Mouse (Mus musculus) lung, postnatal 0 days (tissue): ENCODE data around the gene Gm5142. TPM values are rescaled to one million over a fixed set of nuclear protein-coding genes. Genes with fewer than 3 reads are reported as not detected.

Experiments used
- ATAC-seq: fragments of 200-750 bp; cut with Nextera tagmentation; 2 replicates; pipeline ENCODE4 v1.8.0; 2017; ENCODE audit warnings: moderate library complexity
- DNase-seq: peaks from one replicate; pipeline ENCODE4 v3.0.0-alpha.2; 2016; ENCODE audit warnings: low spot score
- H3K27ac ChIP-seq: fragments of 300-500 bp; sonication (generic); 2 replicates; pipeline ENCODE4 v1.5.1; 2014; ENCODE audit warnings: antibody characterized with exemption, mild to moderate bottlenecking, low read length, mixed read lengths
- H3K27me3 ChIP-seq: fragments of 300-500 bp; sonication (generic); replicated peaks from 2 replicates; pipeline ENCODE4 v1.6.1; 2014; ENCODE audit warnings: low read length, mixed read lengths; ENCODE audit not compliant: insufficient read depth
- H3K36me3 ChIP-seq: fragments of 300-500 bp; sonication (generic); 2 replicates; pipeline ENCODE4 v1.6.1; 2014; ENCODE audit warnings: low read length, mixed read lengths; ENCODE audit not compliant: insufficient read depth
- H3K4me1 ChIP-seq: fragments of 300-500 bp; sonication (generic); 2 replicates; pipeline ENCODE4 v1.6.1; 2014; ENCODE audit warnings: antibody characterized with exemption, low read depth, low read length, mixed read lengths; ENCODE audit not compliant: insufficient read depth
- H3K4me2 ChIP-seq: fragments of 300-500 bp; sonication (generic); replicated peaks from 2 replicates; pipeline ENCODE4 v1.6.1; 2014; ENCODE audit warnings: low read depth, mild to moderate bottlenecking, low read length, moderate library complexity, mixed read lengths
- H3K4me3 ChIP-seq: fragments of 300-500 bp; sonication (generic); 2 replicates; pipeline ENCODE4 v1.5.1; 2014; ENCODE audit warnings: low read depth, low read length
- H3K9ac ChIP-seq: fragments of 300-500 bp; sonication (generic); replicated peaks from 2 replicates; pipeline ENCODE4 v1.6.1; 2014; ENCODE audit warnings: low read depth, mild to moderate bottlenecking
- H3K9me3 ChIP-seq: fragments of 300-500 bp; sonication (generic); 2 replicates; pipeline ENCODE4 v1.6.1; 2016; ENCODE audit warnings: low read length, mixed read lengths
- CTCF ChIP-seq: IDR thresholded peaks from 2 replicates; pipeline ENCODE4 v1.5.1; 2016; ENCODE audit warnings: antibody characterized with exemption, mild to moderate bottlenecking
- EP300 ChIP-seq: IDR thresholded peaks from 2 replicates; pipeline ENCODE4 v1.6.1; 2016; ENCODE audit warnings: antibody characterized with exemption, mild to moderate bottlenecking, control low read depth
- WGBS: fragments of 180-500 bp; shearing (Covaris S2); extraction: QIAGEN DNeasy Blood & Tissue Kit; methylation state at CpG from one replicate; pipeline ENCODE4 v1.1.7; 2014; 5-methylcytosine and 5-hydroxymethylcytosine counted together
- polyA plus RNA-seq: library from polyadenylated mRNA; unstranded; fragments of >200 nt; fragmentation: Nextera tagmentation; extraction: Ambion mirVana; gene quantifications from 2 replicates; pipeline ENCODE4 v1.2.1, GENCODE M21; 2015

Gm5142 gene
- polyA plus RNA-seq, 1 experiment from 2014 or later: not detected

DNA sequence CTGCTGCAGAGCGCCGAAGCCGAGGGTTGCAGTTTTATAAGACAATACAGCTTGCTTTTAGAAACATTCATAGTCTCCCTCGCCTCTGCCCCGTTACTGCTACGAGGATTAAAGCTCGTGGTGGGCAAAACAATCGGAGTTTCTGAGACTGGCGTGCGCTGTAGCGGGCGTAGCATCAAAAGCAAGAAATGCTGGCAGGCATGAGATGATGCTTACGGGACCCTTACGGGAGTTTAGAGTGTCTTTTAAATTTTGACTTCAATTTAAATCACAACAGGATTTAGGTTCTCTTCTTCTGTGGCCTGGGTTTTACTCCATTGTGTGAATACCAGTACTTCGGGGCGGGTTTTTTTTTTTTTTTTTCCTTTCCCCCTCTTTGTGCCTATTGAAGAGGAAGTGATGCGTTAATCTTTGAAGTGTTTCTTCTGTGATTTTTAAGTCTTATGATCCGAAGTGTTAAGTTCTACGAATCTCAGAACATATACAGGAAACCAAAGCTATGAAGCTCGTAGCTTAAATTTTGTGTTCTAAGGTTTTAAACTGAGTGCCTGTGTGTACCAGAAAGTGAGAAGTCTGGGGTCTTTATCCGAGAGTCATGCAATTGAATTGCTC is 23.2 kb upstream of the Gm5142 start:
- WGBS: under 1% methylated on average over 21 of the region's 21 CpGs
- H3K4me3 ChIP-seq: peak overlapping the region; percentile 96
- no peak for TF ChIP-seq EP300
- TF ChIP-seq CTCF: no peak

DNA sequence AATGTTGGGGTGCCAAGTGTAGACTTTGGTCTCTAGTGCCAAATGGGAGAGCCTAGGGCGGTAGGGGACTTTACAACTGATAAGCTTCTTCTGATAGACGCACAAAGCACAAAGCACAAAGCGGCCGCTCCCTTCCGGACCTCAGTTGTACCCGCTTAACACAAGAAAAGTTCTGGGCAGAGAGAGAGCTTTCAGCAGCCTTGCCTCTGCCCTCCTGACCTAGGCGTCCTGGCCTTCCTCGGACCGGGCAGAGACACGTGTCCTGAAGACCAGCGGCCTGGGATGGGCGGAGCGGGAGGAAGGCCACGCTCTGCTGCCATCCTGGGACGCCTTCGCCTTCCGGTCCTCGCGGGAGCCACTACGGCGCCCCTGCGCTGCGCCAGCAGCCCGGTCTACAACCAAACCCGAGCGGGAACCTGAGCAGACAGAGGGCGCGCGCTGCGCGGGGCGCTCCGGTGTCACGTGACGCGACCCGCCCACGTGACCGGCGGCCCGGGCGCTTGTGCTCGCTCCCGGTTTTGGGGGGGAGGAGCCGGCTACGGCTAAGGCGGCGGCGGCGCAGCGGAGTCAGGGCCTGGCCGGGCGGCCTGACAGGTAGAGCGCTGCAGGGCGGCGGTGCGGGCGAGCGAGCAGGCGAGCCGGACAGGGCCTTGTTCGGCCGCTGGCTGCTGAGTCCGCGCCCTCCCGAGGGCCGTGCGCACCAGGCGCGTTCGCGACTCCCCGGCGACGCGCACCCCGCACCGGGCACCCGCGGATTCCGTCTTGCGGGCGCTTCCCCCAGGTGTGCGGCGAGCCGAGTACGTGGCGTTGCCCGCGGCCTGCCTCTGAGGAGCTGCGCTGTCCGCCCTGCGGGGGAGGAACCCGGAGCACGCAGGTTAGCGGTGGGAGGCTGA is 22.4 kb upstream of the Gm5142 start, which contains the start of gene Rcbtb1:
Gene Rcbtb1 (plus strand): TSS at position 499 of the 893 bp plus-strand sequence.
- H3K27ac ChIP-seq: peak within 1 kb of the TSS; percentile 93
- no peak; the same call in 1 of the 2 replicates for TF ChIP-seq EP300
- peak; percentile 72 for TF ChIP-seq CTCF
- H3K4me1 ChIP-seq: no peaks in the 10 kb centered on the region
- H3K36me3 ChIP-seq: no peaks in the 10 kb centered on the region
- peak within 1 kb of the TSS; percentile 97 for H3K9ac ChIP-seq
- no peaks in the 10 kb centered on the region for H3K27me3 ChIP-seq
- no peaks in the 10 kb centered on the region for H3K9me3 ChIP-seq
- DNase-seq (peak; percentile 96), ATAC-seq (peak; percentile 95)
- WGBS: under 1% methylated on average over 80 of the region's 96 CpGs
- peak within 1 kb of the TSS; percentile 96 for H3K4me3 ChIP-seq
- H3K4me2 ChIP-seq: peak within 1 kb of the TSS; percentile 54

More for the DNA sequence above, 23.2 kb upstream of the Gm5142 start:
- Histone ChIP-seq H3K4me1 (no peaks in the 10 kb centered on the region), H3K27ac (peak overlapping the region; percentile 93), H3K9me3 (no peaks in the 10 kb centered on the region), H3K27me3 (no peaks in the 10 kb centered on the region), H3K4me2 (peak overlapping the region; percentile 54), H3K36me3 (no peaks in the 10 kb centered on the region), H3K9ac (peak overlapping the region; percentile 97)
- DNase-seq: no peak
- ATAC-seq: no peak

DNA sequence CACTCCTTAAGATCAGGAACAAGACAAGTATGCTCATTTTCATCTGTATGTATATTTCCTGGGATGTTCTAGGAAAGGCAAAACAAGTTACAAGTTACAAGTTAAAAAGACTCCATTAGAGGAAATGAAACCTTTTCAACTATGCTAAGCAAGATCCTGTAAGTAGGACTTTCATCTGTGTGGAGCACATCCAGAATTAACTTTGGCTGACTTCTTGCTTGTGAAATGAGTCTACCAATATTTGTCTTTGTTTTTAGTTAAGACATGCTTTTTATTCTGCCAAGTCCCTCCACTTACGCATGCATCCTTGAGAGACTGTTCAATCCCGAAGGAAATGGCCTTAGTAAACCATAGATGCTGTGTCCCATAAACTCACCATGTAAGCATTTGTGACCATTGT is 7.6 kb upstream of the Gm5142 start:
- 80% methylated on average over 2 of the region's 2 CpGs for WGBS
- H3K27ac ChIP-seq: no peak overlapping the region

DNA sequence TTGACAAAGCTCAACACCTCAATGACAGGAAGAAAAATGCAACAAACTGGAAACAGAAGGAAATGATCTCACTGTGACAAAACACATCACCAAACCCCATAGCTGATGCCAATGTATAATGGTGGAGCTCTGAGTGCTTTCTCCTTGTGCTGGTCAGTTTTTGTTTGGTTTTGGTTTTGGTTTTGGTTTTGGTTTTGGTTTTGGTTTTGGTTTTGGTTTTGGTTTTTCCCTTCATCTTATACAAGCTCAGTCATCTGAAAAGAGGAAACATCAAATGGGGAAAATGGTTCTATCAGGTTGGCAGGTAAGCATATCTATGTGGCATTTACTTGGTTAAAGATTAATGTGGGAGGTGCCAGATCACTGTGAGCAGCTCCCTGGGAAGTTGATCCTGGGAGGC is 7.0 kb upstream of the Gm5142 start:
- TF ChIP-seq EP300 (no peak), CTCF (no peak)
- H3K9me3 ChIP-seq: no peaks in the 10 kb centered on the region
- H3K9ac ChIP-seq: no peak overlapping the region
- ATAC-seq: no peak
- H3K27me3 ChIP-seq: no peaks in the 10 kb centered on the region
- no peaks in the 10 kb centered on the region for H3K36me3 ChIP-seq
- no peak overlapping the region for H3K4me2 ChIP-seq
- no peak for DNase-seq
- H3K4me1 ChIP-seq: no peaks in the 10 kb centered on the region
- H3K4me3 ChIP-seq: no peak overlapping the region
- H3K27ac ChIP-seq: no peak overlapping the region

More for the DNA sequence above, 7.6 kb upstream of the Gm5142 start:
- DNase-seq (no peak), ATAC-seq (no peak)
- H3K9ac ChIP-seq: no peak overlapping the region
- no peaks in the 10 kb centered on the region for H3K4me1 ChIP-seq
- no peaks in the 10 kb centered on the region for H3K27me3 ChIP-seq
- no peaks in the 10 kb centered on the region for H3K36me3 ChIP-seq
- H3K9me3 ChIP-seq: no peaks in the 10 kb centered on the region
- H3K4me3 ChIP-seq: no peak overlapping the region
- no peak overlapping the region for H3K4me2 ChIP-seq
- TF ChIP-seq EP300 (no peak), CTCF (no peak)

DNA sequence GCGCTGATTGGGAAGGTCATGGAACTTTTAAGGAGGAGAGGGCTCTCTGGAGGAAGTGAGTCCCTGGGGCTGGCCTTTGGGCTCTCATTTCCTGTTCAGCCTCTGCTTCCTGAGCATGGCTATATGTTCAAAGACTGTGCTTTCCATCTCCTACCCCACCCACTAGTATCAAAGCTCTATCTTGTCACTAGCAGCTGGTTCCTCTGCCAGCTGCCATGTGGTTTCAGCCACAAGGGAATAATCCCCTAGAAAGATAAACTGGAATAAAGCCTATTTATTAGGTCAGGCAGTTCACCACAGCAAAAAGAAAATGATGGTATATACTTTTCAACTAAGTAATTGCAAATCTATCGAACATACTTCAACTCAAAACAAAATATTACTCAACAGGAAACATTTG is 4.2 kb upstream of the Gm5142 start:
- no peak for ATAC-seq
- 65% methylated on average over 2 of the region's 2 CpGs for WGBS

DNA sequence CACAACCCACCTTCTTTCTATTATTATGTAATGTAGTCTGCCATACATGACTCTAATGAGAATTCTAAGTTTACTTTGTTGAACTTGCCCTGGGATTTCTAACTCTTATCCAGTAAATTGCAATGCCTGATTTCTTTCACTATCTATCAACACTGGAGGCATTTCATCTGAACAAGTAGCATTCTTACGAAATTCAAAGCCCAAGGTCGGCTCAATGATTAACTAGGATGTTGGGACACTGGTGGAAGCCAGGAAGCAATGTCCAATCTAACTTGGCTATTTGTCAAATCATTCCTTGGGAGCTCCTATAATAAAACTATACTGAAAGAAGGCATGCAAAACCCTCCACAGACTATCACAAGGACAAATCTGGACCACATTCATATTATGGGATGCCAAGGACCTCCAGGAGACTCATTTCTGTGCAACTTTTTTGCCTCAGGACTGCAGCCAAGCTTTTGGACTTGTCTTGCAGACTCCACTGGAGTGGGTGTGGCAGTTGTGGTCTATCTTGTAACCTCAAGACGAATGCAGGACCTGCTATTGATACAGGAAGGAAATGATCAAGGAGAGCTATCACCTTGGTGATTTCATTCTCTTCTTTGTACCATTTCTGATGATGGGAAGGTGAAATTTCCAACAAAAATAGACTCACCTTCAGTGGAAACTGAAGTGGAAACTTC is 21.4 kb downstream of the Gm5142 start:
- H3K9ac ChIP-seq: no peak overlapping the region
- no peak for DNase-seq
- WGBS: 39% methylated on average over 3 of the region's 3 CpGs

More for the DNA sequence above, 4.2 kb upstream of the Gm5142 start:
- TF ChIP-seq EP300 (no peak), CTCF (no peak)
- no peak overlapping the region for H3K9ac ChIP-seq
- H3K4me1 ChIP-seq: no peaks in the 10 kb centered on the region
- H3K36me3 ChIP-seq: no peaks in the 10 kb centered on the region
- no peaks in the 10 kb centered on the region for H3K27me3 ChIP-seq
- no peak overlapping the region for H3K4me2 ChIP-seq
- no peaks in the 10 kb centered on the region for H3K9me3 ChIP-seq
- DNase-seq: no peak
- H3K4me3 ChIP-seq: no peak overlapping the region
- no peak overlapping the region for H3K27ac ChIP-seq

More for the DNA sequence above, 21.4 kb downstream of the Gm5142 start:
- TF ChIP-seq EP300 (no peak), CTCF (no peak)
- no peak for ATAC-seq
- no peaks in the 10 kb centered on the region for H3K36me3 ChIP-seq
- no peaks in the 10 kb centered on the region for H3K4me1 ChIP-seq
- no peak overlapping the region for H3K4me2 ChIP-seq
- H3K9me3 ChIP-seq: no peaks in the 10 kb centered on the region
- H3K4me3 ChIP-seq: no peak overlapping the region
- H3K27me3 ChIP-seq: no peaks in the 10 kb centered on the region
- H3K27ac ChIP-seq: no peak overlapping the region
